ENCODE assay signal across 18 mouse cellular contexts in the genomic region with DNA sequence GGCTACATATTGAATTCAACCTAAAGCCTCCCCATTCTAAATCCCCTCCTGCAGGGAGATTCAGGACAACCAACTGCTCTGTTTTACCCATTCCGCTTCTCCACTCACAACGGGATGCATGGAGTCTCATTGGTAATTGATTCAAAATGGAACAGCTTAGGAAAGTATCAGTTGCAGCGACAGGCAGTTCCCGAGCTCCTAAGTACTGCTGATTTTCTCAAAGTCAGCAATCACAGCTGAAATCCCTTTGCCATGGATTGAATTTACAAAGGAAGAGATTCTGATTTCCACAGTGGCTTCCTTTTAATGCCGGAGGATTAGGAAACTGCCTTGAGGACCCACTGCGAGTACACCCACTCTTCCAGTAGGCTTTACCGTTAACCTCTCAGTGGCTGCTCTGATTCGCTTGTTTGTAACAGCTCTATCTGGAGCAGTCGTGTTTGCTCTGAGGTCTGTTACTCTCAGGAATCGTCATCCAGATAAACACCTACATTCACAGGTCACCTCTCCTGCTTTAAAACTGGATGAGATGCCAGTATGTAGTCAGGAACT. TPM values are rescaled to one million over a fixed set of nuclear protein-coding genes. Genes with fewer than 3 reads are reported as not detected.
"Had no signal": no experiment of that assay in that cellular context is flagged by ENCODE, and none has a peak within 500 bp of the region (broad histone marks: within the 10 kb centered on the region; RNA-seq: fewer than 3 reads in every experiment).

No protein-coding gene starts in this region.

- H3K4me3 ChIP-seq: kidney, embryonic 15.5 days; left cerebral cortex, adult 2 months; liver, embryonic 13.5 days; lung, embryonic 15.5 days; midbrain, embryonic 13.5 days; neural tube, embryonic 13.5 days had no signal

- DNase-seq: kidney, adult 2 months; kidney, postnatal 14 days; liver; liver, embryonic 13.5 days; liver, postnatal 0 days; retina, postnatal 1 day; right cerebral cortex, postnatal 4 days; spleen, adult 18-20 months; thymus, adult 18-20 months; thymus, postnatal 14 days had no signal

- H3K27ac ChIP-seq: kidney, embryonic 15.5 days; left cerebral cortex, adult 2 months; liver, embryonic 13.5 days; lung, embryonic 15.5 days; midbrain, embryonic 13.5 days; neural tube, embryonic 13.5 days had no signal

- H3K9ac ChIP-seq: kidney, embryonic 15.5 days; liver, embryonic 13.5 days; liver, postnatal 0 days; lung, embryonic 15.5 days; midbrain, embryonic 13.5 days; neural tube, embryonic 13.5 days had no signal

- H3K36me3 ChIP-seq: kidney, embryonic 15.5 days; liver, embryonic 13.5 days; lung, embryonic 15.5 days; midbrain, embryonic 13.5 days; neural tube, embryonic 13.5 days had no signal

- H3K9me3 ChIP-seq: kidney, embryonic 15.5 days; liver, embryonic 13.5 days; lung, embryonic 15.5 days; midbrain, embryonic 13.5 days; neural tube, embryonic 13.5 days had no signal

- ATAC-seq: intestine, embryonic 16.5 days; liver, postnatal 0 days; midbrain, embryonic 13.5 days had no signal

- H3K4me1 ChIP-seq: kidney, embryonic 15.5 days; liver, embryonic 13.5 days; lung, embryonic 15.5 days; midbrain, embryonic 13.5 days; neural tube, embryonic 13.5 days had no signal

- H3K4me2 ChIP-seq: kidney, embryonic 15.5 days; liver, embryonic 13.5 days; lung, embryonic 15.5 days; midbrain, embryonic 13.5 days; neural tube, embryonic 13.5 days had no signal

RNA-seq across cellular contexts. Expression of gene Tbx15, which starts 26.6 kb away (rescaled TPM):
- total RNA-seq: megakaryocyte-erythroid progenitor cell, adult 5-6 weeks had no signal
- polyA plus RNA-seq: large intestine, adult 2 months had no signal
